Mouse (Mus musculus): ENCODE results near the gene Ppib. TPM values are rescaled to one million over a fixed set of nuclear protein-coding genes. Genes with fewer than 3 reads are reported as not detected.

The Ppib gene
- polyA plus RNA-seq, 1 experiment: 144 TPM

GRCm38 (mm10) chr9:66102668-66103067 lies 42.6 kb downstream of the Ppib start:
- no peak overlapping the region for H3K27ac ChIP-seq (ENCODE audit: insufficient read depth, low read depth, low read length)
- WGBS: 88% methylated on average over 6 of the region's 6 CpGs

DNA sequence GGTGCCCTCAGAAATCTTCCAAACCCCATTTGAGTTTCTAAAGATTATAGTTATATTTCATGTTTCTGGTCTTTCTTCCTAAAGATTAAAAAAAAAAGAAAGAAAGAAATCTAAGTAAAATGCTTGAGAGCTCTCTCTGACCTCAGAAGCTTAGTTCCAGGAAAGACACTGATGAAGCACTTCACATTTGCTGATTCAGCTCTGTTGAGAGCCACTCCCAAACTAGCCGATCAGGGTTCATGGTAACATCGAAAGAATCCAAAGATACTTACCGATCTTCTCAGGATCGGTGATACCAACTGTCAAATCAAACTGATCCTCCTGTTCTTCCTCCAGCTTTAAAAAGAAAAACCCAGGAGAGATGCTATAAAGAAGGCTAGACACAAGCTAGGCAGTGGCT lies 44.6 kb downstream of the Ppib start:
- Histone ChIP-seq H3K27me3 (ENCODE audit: control insufficient read depth, insufficient read depth, low read length) (no peaks in the 10 kb centered on the region), H3K4me1 (ENCODE audit: control insufficient read depth, insufficient read depth, insufficient read length, low read length) (no peaks in the 10 kb centered on the region), H3K4me3 (ENCODE audit: low read depth, low read length) (no peak overlapping the region), H3K36me3 (ENCODE audit: control insufficient read depth, insufficient read depth, low read length) (peaks cover 75% of the 10 kb centered on the region), H3K27ac (ENCODE audit: insufficient read depth, low read depth, low read length) (no peak overlapping the region)
- no peak for TF ChIP-seq POLR2A (IDR thresholded peaks at IDR 0.05; ENCODE audit: low read depth, low read length)
- WGBS: 50% methylated on average over 4 of the region's 4 CpGs

More at GRCm38 (mm10) chr9:66102668-66103067, 42.6 kb downstream of the Ppib start:
- Histone ChIP-seq H3K4me1 (ENCODE audit: control insufficient read depth, insufficient read depth, insufficient read length, low read length) (no peaks in the 10 kb centered on the region), H3K4me3 (ENCODE audit: low read depth, low read length) (no peak overlapping the region), H3K27me3 (ENCODE audit: control insufficient read depth, insufficient read depth, low read length) (no peaks in the 10 kb centered on the region), H3K36me3 (ENCODE audit: control insufficient read depth, insufficient read depth, low read length) (peaks cover 76% of the 10 kb centered on the region)
- TF ChIP-seq CTCF (IDR thresholded peaks at IDR 0.05; ENCODE audit: extremely low read depth, insufficient read length, insufficient replicate concordance, low read depth, low read length) (no peak), POLR2A (IDR thresholded peaks at IDR 0.05; ENCODE audit: low read depth, low read length) (no peak)

DNA sequence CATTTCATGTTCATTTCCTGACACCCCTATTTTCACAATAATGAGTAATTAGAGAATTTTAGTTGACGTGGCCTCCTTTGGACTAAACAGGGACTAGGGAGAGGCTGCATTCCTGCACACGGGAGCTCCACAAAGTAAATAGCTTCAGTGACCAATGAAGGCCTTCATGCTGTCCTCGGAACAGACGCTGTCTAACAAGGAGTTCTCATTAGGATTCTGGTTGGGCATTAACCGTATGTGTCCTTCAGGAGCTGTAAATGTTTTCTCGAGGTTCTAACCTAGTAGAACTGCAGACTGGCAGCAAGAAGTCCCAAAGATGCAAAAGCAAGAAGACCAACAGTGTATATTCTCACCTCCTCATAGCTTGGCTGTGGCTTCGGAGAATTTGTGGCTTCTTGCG lies 45.1 kb downstream of the Ppib start:
- Histone ChIP-seq H3K4me3 (ENCODE audit: low read depth, low read length) (no peak overlapping the region), H3K36me3 (ENCODE audit: control insufficient read depth, insufficient read depth, low read length) (peaks cover 72% of the 10 kb centered on the region), H3K27ac (ENCODE audit: insufficient read depth, low read depth, low read length) (no peak overlapping the region), H3K4me1 (ENCODE audit: control insufficient read depth, insufficient read depth, insufficient read length, low read length) (no peaks in the 10 kb centered on the region), H3K27me3 (ENCODE audit: control insufficient read depth, insufficient read depth, low read length) (no peaks in the 10 kb centered on the region)
- 84% methylated on average over 8 of the region's 8 CpGs for WGBS
- TF ChIP-seq POLR2A (IDR thresholded peaks at IDR 0.05; ENCODE audit: low read depth, low read length) (no peak), CTCF (IDR thresholded peaks at IDR 0.05; ENCODE audit: extremely low read depth, insufficient read length, insufficient replicate concordance, low read depth, low read length) (no peak)

GRCm38 (mm10) chr9:66109574-66109973 lies 49.6 kb downstream of the Ppib start:
- Histone ChIP-seq H3K27ac (ENCODE audit: insufficient read depth, low read depth, low read length) (no peak overlapping the region), H3K27me3 (ENCODE audit: control insufficient read depth, insufficient read depth, low read length) (no peaks in the 10 kb centered on the region), H3K4me3 (ENCODE audit: low read depth, low read length) (no peak overlapping the region), H3K4me1 (ENCODE audit: control insufficient read depth, insufficient read depth, insufficient read length, low read length) (0 out of 2 replicates have a peak, but pooled peaks cover 2% of the 10 kb centered on the region), H3K36me3 (ENCODE audit: control insufficient read depth, insufficient read depth, low read length) (peaks cover 43% of the 10 kb centered on the region)
- 98% methylated on average over 1 of the region's 1 CpGs for WGBS
- no peak for TF ChIP-seq POLR2A (IDR thresholded peaks at IDR 0.05; ENCODE audit: low read depth, low read length)
- TF ChIP-seq CTCF (IDR thresholded peaks at IDR 0.05; ENCODE audit: extremely low read depth, insufficient read length, insufficient replicate concordance, low read depth, low read length): no peak

GRCm38 (mm10) chr9:66110126-66110525 lies 50.1 kb downstream of the Ppib start:
- no peak overlapping the region for H3K4me3 ChIP-seq (ENCODE audit: low read depth, low read length)
- WGBS: 33% methylated on average over 8 of the region's 8 CpGs
- H3K36me3 ChIP-seq (ENCODE audit: control insufficient read depth, insufficient read depth, low read length): peaks cover 42% of the 10 kb centered on the region
- no peaks in the 10 kb centered on the region for H3K27me3 ChIP-seq (ENCODE audit: control insufficient read depth, insufficient read depth, low read length)
- H3K4me1 ChIP-seq (ENCODE audit: control insufficient read depth, insufficient read depth, insufficient read length, low read length): 0 out of 2 replicates have a peak, but pooled peaks cover 2% of the 10 kb centered on the region
- TF ChIP-seq CTCF (IDR thresholded peaks at IDR 0.05; ENCODE audit: extremely low read depth, insufficient read length, insufficient replicate concordance, low read depth, low read length) (no peak), POLR2A (IDR thresholded peaks at IDR 0.05; ENCODE audit: low read depth, low read length) (no peak)
- H3K27ac ChIP-seq (ENCODE audit: insufficient read depth, low read depth, low read length): no peak overlapping the region

- TF ChIP-seq POLR2A (IDR thresholded peaks at IDR 0.05; ENCODE audit: low read depth, low read length): no peak
- no peak for TF ChIP-seq CTCF (IDR thresholded peaks at IDR 0.05; ENCODE audit: extremely low read depth, insufficient read length, insufficient replicate concordance, low read depth, low read length)
Observed at GRCm38 (mm10) chr9:66110611-66111379, 50.8 kb downstream of the Ppib start.

DNA sequence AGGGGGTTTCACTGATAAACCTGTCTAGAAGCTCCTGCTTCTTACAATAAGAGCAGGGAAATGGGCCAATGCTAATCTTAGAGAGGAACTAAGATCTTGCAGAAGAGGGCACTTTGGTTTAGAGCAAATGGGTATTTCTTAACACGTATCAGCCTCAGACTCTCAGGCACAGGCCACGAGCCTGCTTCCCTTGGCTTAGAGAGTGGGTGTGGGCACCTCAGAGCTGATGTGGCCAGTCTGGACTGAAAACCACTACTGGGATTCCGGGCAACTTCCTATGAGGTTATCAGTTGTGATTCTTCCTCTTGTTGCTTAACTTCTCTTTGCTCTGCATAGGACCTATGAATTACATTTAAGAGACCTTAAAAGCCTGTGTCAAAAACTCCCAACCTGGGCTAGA lies 54.3 kb downstream of the Ppib start:
- H3K36me3 ChIP-seq (ENCODE audit: control insufficient read depth, insufficient read depth, low read length): peaks cover 12% of the 10 kb centered on the region
- H3K27me3 ChIP-seq (ENCODE audit: control insufficient read depth, insufficient read depth, low read length): no peaks in the 10 kb centered on the region
- H3K4me3 ChIP-seq (ENCODE audit: low read depth, low read length): no peak overlapping the region
- H3K27ac ChIP-seq (ENCODE audit: insufficient read depth, low read depth, low read length): no peak overlapping the region
- no peak for TF ChIP-seq POLR2A (IDR thresholded peaks at IDR 0.05; ENCODE audit: low read depth, low read length)
- TF ChIP-seq CTCF (IDR thresholded peaks at IDR 0.05; ENCODE audit: extremely low read depth, insufficient read length, insufficient replicate concordance, low read depth, low read length): no peak
- peaks cover 6% of the 10 kb centered on the region; the same call in 1 of the 2 replicates for H3K4me1 ChIP-seq (ENCODE audit: control insufficient read depth, insufficient read depth, insufficient read length, low read length)
- 87% methylated on average over 3 of the region's 3 CpGs for WGBS

More at GRCm38 (mm10) chr9:66110611-66111379, 50.8 kb downstream of the Ppib start:
- Histone ChIP-seq H3K4me3 (ENCODE audit: low read depth, low read length) (no peak overlapping the region), H3K27me3 (ENCODE audit: control insufficient read depth, insufficient read depth, low read length) (no peaks in the 10 kb centered on the region), H3K4me1 (ENCODE audit: control insufficient read depth, insufficient read depth, insufficient read length, low read length) (0 out of 2 replicates have a peak, but pooled peaks cover 2% of the 10 kb centered on the region), H3K27ac (ENCODE audit: insufficient read depth, low read depth, low read length) (no peak overlapping the region), H3K36me3 (ENCODE audit: control insufficient read depth, insufficient read depth, low read length) (peaks cover 38% of the 10 kb centered on the region)
- 67% methylated on average over 8 of the region's 8 CpGs for WGBS

Other genes with a start within 250 kb of the Ppib start
- 3.1 and 6.1 TPM in 2 replicates for gene Zfp609, start 232.7 kb upstream of the Ppib start, polyA plus RNA-seq (2012; rRNA removed)
- 1.2 and 1.9 TPM in 2 replicates for gene Pclaf, start 170.0 kb upstream of the Ppib start, polyA plus RNA-seq (2012; rRNA removed)
- 1.6 and 3.3 TPM in 2 replicates for gene Trip4, start 151.4 kb upstream of the Ppib start, polyA plus RNA-seq (2012; rRNA removed)
- 1.5 and 3.2 TPM in 2 replicates for gene Csnk1g1, start 151.3 kb upstream of the Ppib start, polyA plus RNA-seq (2012; rRNA removed)
- 0.61 and 0.91 TPM in 2 replicates for gene Snx22, start 9.5 kb downstream of the Ppib start, polyA plus RNA-seq (2012; rRNA removed)
- 15.1 and 32.2 TPM in 2 replicates for gene Snx1, start 66.4 kb downstream of the Ppib start, polyA plus RNA-seq (2012; rRNA removed)
- 5.1 and 5.3 TPM in 2 replicates for gene Ciao2a, start 66.4 kb downstream of the Ppib start, polyA plus RNA-seq (2012; rRNA removed)
- gene Dapk2, start 98.0 kb downstream of the Ppib start, polyA plus RNA-seq (2012; rRNA removed): 5.6 and 8.2 TPM in 2 replicates